Mouse (Mus musculus) testis, adult 2 months (tissue): Measurements from ENCODE around the gene Efnb2.

Source experiments
- CTCF ChIP-seq: fragments of 200-500 bp; IDR thresholded peaks from 2 replicates; pipeline ENCODE4 v1.5.1; 2012; ENCODE audit warnings: low read depth, mild to moderate bottlenecking, inconsistent platforms, low read length, moderate library complexity; ENCODE audit not compliant: control insufficient read depth, insufficient read depth, insufficient replicate concordance
- POLR2A ChIP-seq: fragments of 200-500 bp; IDR thresholded peaks from 2 replicates; pipeline ENCODE4 v1.6.1; 2012; ENCODE audit warnings: low read depth, mild to moderate bottlenecking, inconsistent platforms, low read length, moderate library complexity; ENCODE audit not compliant: control insufficient read depth

DNA sequence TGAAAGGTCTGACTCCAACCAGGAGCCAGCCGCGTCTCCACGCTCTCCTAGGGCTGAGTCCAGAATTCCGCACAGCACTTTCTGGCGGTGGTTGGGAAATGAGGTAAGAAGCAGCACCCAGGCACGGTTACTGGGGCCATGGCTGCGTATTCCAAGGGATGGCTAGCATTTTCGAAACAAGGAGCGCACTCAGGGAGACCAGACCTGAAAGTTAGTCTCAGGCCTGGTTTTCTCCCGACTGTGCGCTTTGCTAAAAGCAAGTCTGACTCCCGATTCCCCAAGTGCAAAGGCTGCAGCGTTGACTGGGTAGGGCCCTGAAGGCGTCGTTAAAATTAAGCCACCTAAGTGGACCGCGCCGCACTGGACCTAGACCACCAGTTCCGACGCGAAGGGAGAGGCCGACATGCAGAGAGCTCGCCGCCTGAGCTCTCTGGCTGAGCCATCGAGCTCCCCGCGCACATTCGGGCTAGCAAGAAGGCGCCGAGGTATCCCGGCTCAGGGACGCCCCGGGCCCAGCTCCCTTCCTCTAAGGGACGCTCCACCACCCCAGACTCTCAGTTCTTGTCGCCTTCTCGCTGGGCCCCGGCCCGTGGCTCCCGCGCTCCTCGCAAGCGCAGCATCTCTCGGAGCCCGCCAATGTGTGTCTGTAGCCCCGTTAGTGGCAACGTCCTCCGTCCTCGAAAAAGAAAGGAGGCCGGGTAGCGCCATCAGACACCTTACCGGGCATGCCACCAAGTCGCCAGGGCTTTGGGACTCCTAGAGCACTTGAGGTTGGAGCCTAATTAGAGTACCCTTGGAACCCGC, 1.3 kb downstream of the Efnb2 start:
- TF ChIP-seq CTCF: no peak
- TF ChIP-seq POLR2A: no peak
